Mouse (Mus musculus): Measurements from ENCODE around the gene Camsap3. TPM values are rescaled to one million over a fixed set of nuclear protein-coding genes. Genes with fewer than 3 reads are reported as not detected.
A peak's percentile ranks its signal among the peaks of the same experiment; 100 is the strongest.

Camsap3 gene
- total RNA-seq, 2 experiments from 2014 or later, result 45.8 to 45.9 TPM

GRCm38 (mm10) chr8:3648990-3649389, 61.9 kb downstream of the Camsap3 start:
- no peak for DNase-seq (ENCODE audit: low spot score in 2 of 2)
- intact Hi-C loops (cut with DNase I), result no loop called here

GRCm38 (mm10) chr8:3652845-3653244, 65.8 kb downstream of the Camsap3 start:
- intact Hi-C loops (cut with DNase I), result no loop called here
- no peak for DNase-seq (ENCODE audit: low spot score in 2 of 2)

GRCm38 (mm10) chr8:3654726-3655508, 67.8 kb downstream of the Camsap3 start:
- DNase-seq (ENCODE audit: low spot score in 2 of 2), result no peak
- intact Hi-C loops (cut with DNase I), result no loop called here

- intact Hi-C loops (cut with DNase I), result no loop called here
- no peak for DNase-seq (ENCODE audit: low spot score in 2 of 2)
Observed at GRCm38 (mm10) chr8:3655526-3655925, 68.4 kb downstream of the Camsap3 start, which contains the start of gene Retn. Gene Retn, plus strand, starts transcription at chr8:3655770.

GRCm38 (mm10) chr8:3656725-3657381, 69.8 kb downstream of the Camsap3 start:
- peak; percentile 49 to 66 for DNase-seq (ENCODE audit: low spot score in 2 of 2)
- intact Hi-C loops (cut with DNase I), result no loop called here

Other genes with a start within 250 kb of the Camsap3 start
- not detected for gene A430078G23Rik, start 233.9 kb upstream of the Camsap3 start, total RNA-seq (2021)
- 10 to 100 TPM; 38.1 to 40.7 TPM for gene Arhgef18, start 194.3 kb upstream of the Camsap3 start, total RNA-seq (2021)
- 1 to 10 TPM in 1 of 2 experiments, under 1 TPM in 1; 0.74 to 1.2 TPM for gene Pex11g, start 119.6 kb upstream of the Camsap3 start, total RNA-seq (2021)
- gene Tex45, start 116.4 kb upstream of the Camsap3 start, total RNA-seq (2021), result under 1 TPM; 0.21 to 0.53 TPM
- gene Zfp358, start 94.2 kb upstream of the Camsap3 start, total RNA-seq (2021), result 10 to 100 TPM; 25.3 to 26.4 TPM
- gene Mcoln1, start 86.8 kb upstream of the Camsap3 start, total RNA-seq (2021), result 10 to 100 TPM; 79.9 to 81.5 TPM
- 10 to 100 TPM; 70.2 to 74.8 TPM for gene Pnpla6, start 71.9 kb upstream of the Camsap3 start, total RNA-seq (2021)
- not detected for gene C330021F23Rik, start 19.3 kb upstream of the Camsap3 start, total RNA-seq (2021)
- gene Xab2, start 34.0 kb downstream of the Camsap3 start, total RNA-seq (2021), result 10 to 100 TPM; 32.7 to 34.4 TPM
- gene Pet100, start 34.3 kb downstream of the Camsap3 start, total RNA-seq (2021), result 10 to 100 TPM; 88.1 to 92.9 TPM
- 1 to 10 TPM in 1 of 2 experiments, under 1 TPM in 1; 0.78 to 1.1 TPM for gene Pcp2, start 38.3 kb downstream of the Camsap3 start, total RNA-seq (2021)
- gene Stxbp2, start 43.7 kb downstream of the Camsap3 start, total RNA-seq (2021), result 10 to 100 TPM; 39.2 to 50.8 TPM
- gene Retn, start 68.5 kb downstream of the Camsap3 start, total RNA-seq (2021), result under 1 TPM; 0.42 to 0.53 TPM
- gene Mcemp1, start 78.5 kb downstream of the Camsap3 start, total RNA-seq (2021), result under 1 TPM in 1 of 2 experiments, not detected in 1; 0.24 TPM
- 10 to 100 TPM; 16.3 to 18.6 TPM for gene Fcor, start 85.1 kb downstream of the Camsap3 start, total RNA-seq (2021)
- 10 to 100 TPM; 27.5 to 28.6 TPM for gene Trappc5, start 89.0 kb downstream of the Camsap3 start, total RNA-seq (2021)
- gene Fcer2a, start 106.9 kb downstream of the Camsap3 start, total RNA-seq (2021), result not detected
- not detected for gene Clec4g, start 133.4 kb downstream of the Camsap3 start, total RNA-seq (2021)
- gene Cd209a, start 161.7 kb downstream of the Camsap3 start, total RNA-seq (2021), result not detected

Data from left cerebral cortex, postnatal 14 days (tissue).